Mouse (Mus musculus) megakaryocyte, embryonic 14.5 days (primary cell): ENCODE data around the gene Pmm1. TPM values are rescaled to one million over a fixed set of nuclear protein-coding genes. Genes with fewer than 3 reads are reported as not detected.

ENCODE experiments used
- H3K27me3 ChIP-seq: replicated peaks from 2 replicates; pipeline ENCODE3; 2012; ENCODE audit warnings: inconsistent platforms
- H3K36me3 ChIP-seq: replicated peaks from 2 replicates; pipeline ENCODE3; 2012; ENCODE audit warnings: low read length, inconsistent platforms, mixed read lengths
- H3K4me1 ChIP-seq: 2 replicates; pipeline ENCODE4 v1.6.1; 2012; ENCODE audit warnings: inconsistent platforms
- H3K4me3 ChIP-seq: replicated peaks from 2 replicates; pipeline ENCODE3; 2012; ENCODE audit warnings: moderate library complexity, mild to moderate bottlenecking, inconsistent platforms
- H3K9me3 ChIP-seq: 2 replicates; pipeline ENCODE4 v1.6.1; 2012; ENCODE audit warnings: inconsistent platforms
- FLI1 ChIP-seq: IDR thresholded peaks from 2 replicates; pipeline ENCODE4 v1.6.1; 2012; ENCODE audit warnings: low read length, inconsistent platforms, mixed read lengths
- GATA1 ChIP-seq: IDR thresholded peaks from 3 replicates; pipeline ENCODE4 v1.6.1; 2012; ENCODE audit warnings: mixed read lengths, low read length, inconsistent platforms, borderline replicate concordance
- polyA plus RNA-seq: library from polyadenylated mRNA; stranded (reverse); fragments of >175 nt; gene quantifications from 2 replicates; pipeline ENCODE4 v1.2.3, GENCODE M21; 2012; ENCODE audit warnings: low replicate concordance; ENCODE audit not compliant: insufficient read depth

Pmm1 gene
- polyA plus RNA-seq, 1 experiment: 42.9 TPM

DNA sequence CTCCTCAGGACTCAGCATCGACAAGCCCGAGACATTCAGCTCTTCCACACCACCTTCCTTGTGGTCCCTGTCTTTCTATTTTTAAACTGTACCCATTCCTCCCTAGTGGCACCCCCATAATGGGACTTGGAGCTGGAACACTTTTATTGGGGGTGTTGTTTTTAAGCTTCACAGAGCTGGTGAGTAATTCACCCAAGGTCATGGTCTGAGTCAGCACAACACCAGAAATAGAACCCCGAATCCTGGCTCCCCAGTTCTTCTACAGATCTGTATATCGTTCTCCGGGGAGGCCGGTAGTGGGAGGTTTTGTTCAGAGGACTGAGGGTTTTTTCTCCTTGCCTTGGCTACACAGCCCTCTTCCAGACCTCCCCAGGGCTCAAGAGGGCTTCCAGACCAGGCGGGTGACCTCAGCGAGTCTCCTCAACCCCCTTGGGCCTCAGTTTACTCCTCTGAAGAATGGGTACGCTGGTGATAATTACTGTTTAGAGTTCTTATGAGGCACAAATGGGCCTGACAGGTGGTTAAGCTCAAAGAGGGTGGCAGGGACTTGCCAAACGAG is 21.5 kb downstream of the Pmm1 start:
- no peaks in the 10 kb centered on the region for H3K9me3 ChIP-seq
- H3K36me3 ChIP-seq: no peaks in the 10 kb centered on the region
- peaks cover 24% of the 10 kb centered on the region for H3K27me3 ChIP-seq
- no peak for TF ChIP-seq GATA1
- TF ChIP-seq FLI1: no peak
- H3K4me3 ChIP-seq: no peak overlapping the region
- H3K4me1 ChIP-seq: peaks cover 61% of the 10 kb centered on the region

DNA sequence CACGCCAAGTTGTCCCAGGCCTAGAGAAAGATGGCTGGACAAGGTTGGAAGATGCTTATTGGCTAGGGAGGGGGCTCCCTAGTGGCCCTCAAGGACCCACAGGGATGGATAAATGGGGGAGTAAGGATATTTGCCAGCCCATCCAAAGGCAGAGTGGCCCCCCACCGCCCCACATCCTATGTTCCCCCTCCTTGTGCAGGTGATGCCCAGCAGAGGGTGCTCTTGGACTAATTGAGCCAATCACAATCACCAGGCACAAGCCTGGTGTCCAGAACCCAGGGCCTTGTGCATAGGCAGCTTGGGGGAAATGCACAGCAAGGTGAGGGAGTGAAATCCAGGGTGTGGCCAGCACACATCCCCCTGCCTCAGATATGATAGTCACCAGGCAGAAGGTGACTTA is 22.5 kb downstream of the Pmm1 start:
- Histone ChIP-seq H3K27me3 (peaks cover 20% of the 10 kb centered on the region), H3K4me3 (no peak overlapping the region), H3K4me1 (peaks cover 67% of the 10 kb centered on the region), H3K9me3 (no peaks in the 10 kb centered on the region), H3K36me3 (no peaks in the 10 kb centered on the region)
- TF ChIP-seq GATA1: no peak
- no peak for TF ChIP-seq FLI1

DNA sequence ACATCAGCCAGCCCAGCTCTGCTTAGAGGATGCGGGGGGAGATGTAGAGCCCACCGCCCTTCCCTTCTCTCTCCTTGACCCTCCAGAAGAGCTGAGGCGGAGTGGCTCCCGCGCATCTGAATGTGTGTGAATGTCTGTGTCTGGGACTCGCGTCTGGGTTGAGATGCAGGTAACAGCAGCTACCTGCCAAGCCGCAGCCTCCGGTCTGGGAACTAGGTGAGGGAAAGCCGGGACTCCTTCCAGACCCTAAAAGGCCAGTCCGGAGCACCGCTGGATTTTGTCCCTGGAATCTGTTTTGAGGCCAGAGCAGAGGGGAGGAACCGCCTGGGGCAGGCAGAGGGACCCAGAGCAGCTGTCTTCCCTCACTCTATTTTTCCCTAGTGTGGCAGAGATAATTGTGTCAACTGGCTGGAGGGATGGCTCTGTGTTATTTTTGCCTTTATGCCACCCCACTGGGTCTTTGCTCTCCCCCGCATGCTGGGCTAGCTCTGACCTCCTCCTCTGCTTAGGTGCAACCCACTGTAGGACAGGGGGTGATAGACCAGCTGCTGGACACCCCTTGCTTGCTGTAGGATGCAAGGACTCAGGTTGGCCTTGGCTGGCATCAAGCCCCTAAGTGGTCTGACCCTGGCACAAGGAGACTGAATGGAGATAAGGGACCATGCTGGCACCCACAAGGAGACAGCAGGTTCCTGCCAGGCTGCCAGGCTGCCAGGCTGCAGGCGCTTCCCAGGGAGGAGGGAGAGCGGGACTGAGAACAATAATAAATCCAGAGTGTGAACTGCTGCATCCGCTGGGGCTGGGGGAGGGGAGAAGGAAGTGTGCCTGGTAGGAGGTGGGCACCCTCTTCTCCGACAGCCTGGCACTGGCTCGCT is 23.4 kb downstream of the Pmm1 start:
- peak overlapping the region; percentile 35 for H3K4me3 ChIP-seq
- no peaks in the 10 kb centered on the region for H3K36me3 ChIP-seq
- H3K4me1 ChIP-seq: peaks cover 70% of the 10 kb centered on the region
- H3K27me3 ChIP-seq: peaks cover 18% of the 10 kb centered on the region
- no peaks in the 10 kb centered on the region for H3K9me3 ChIP-seq
- no peak for TF ChIP-seq FLI1
- TF ChIP-seq GATA1: no peak

DNA sequence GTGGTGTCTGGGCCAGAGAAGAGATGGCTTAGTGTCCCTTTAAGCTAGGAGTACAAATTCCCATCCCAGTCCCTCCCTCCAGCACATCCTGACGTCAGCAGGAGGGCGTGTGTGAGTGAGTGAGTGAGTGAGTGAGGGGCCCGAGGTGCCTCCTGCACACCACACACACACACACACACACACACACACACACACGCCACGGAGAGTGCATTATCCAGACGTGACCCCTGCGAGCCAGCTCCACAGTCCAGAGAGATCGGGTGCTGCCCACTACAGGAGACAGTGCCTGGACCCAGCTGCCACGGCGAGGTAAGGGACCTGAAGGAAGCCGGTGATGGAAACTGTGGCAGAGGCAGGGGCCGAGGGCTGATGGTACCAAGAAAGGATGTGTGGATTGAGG is 24.1 kb downstream of the Pmm1 start, which contains the start of gene Csdc2:
Gene Csdc2 (plus strand): TSS at position 81 of the 400 bp plus-strand sequence.
- peaks cover 68% of the 10 kb centered on the region for H3K4me1 ChIP-seq
- no peaks in the 10 kb centered on the region for H3K36me3 ChIP-seq
- H3K4me3 ChIP-seq: peak within 1 kb of the TSS; percentile 35
- H3K9me3 ChIP-seq: no peaks in the 10 kb centered on the region
- TF ChIP-seq GATA1: no peak
- peaks cover 18% of the 10 kb centered on the region for H3K27me3 ChIP-seq

DNA sequence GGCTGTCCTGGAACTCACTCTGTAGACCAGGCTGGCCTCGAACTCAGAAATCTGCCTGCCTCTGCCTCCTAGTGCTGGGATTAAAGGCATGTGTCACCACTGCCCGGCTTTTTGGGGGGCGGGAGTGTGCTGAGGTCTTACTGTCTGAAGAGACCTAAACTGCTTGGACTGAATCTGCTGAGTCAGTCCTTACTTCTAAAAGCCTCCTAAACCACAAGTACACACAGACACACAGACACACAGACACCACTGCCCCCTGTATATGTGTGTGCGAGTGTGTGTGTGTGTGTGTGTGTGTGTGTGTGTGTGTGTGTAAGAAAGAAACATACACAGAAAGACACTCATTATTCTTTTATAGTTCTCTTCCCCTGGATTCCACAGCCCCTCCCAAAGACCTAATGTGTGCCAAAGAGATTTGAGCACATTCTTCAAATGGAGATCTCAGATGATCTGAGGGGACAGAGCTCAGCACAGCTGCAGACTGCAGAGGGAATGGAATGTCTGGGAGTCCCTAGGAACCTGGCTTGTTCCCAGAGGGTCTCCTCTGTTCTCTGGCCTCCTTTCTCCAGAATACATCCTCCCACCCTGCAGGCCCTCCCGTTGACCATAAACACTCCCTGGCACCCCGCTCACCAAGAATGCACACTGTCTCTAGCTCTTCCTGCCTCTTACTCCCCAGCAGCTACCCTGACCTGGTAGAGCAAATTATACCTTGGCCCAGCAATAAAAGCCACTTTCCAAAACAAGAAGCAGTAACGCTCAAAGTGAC is 24.7 kb downstream of the Pmm1 start:
- TF ChIP-seq GATA1 (no peak), FLI1 (no peak)
- Histone ChIP-seq H3K27me3 (peaks cover 18% of the 10 kb centered on the region), H3K4me1 (peaks cover 68% of the 10 kb centered on the region), H3K36me3 (no peaks in the 10 kb centered on the region), H3K4me3 (no peak overlapping the region), H3K9me3 (no peaks in the 10 kb centered on the region)

DNA sequence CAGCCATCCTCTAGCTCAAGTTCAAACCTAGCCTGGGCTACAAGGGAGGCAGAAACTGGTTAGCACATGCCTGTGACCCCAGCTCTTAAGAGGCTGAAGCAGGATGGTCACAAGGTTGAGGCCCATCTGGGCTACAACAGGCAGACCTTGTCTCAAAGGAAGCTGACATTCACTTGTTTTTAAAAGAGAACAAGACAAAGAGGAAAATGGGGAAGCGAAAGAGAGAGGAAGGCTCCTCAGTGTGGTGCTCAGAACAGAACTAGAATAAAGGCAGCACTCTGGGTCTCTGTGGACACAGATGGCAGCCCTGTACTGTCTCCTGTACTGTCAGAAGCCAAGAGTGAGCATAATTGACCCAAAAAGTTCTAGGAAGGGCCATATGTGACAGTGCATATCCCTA is 26.7 kb downstream of the Pmm1 start:
- no peak for TF ChIP-seq GATA1
- TF ChIP-seq FLI1: no peak
- no peaks in the 10 kb centered on the region for H3K36me3 ChIP-seq
- H3K27me3 ChIP-seq: peaks cover 18% of the 10 kb centered on the region
- peaks cover 63% of the 10 kb centered on the region for H3K4me1 ChIP-seq
- H3K9me3 ChIP-seq: no peaks in the 10 kb centered on the region
- H3K4me3 ChIP-seq: no peak overlapping the region

DNA sequence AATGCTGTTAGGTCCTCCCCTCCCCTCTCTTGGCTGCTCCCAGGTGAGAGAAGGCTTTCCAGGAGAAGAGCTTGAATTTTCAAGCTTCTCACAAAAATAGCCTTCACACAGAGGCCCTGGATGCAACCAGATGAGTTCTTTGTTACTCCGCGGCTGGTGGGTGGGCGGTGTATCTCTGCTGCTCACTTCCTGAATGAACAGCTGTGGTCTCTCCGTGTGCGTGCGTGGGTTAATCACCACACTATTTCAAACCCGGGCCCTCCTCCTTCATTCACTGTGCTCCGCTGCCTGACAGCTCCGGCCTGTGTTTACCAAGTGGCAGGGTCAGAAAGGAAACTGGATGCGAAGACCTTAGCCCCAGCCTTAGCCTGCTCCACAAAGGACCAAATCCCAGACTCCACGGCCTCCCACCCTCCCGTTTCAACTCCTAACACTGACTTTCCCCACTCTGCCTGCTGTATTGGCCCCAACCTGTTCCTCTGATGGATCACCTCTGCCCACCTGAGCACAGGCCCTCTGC is 27.7 kb downstream of the Pmm1 start:
- no peak for TF ChIP-seq GATA1
- no peak for TF ChIP-seq FLI1
- peak overlapping the region; percentile 53 for H3K4me3 ChIP-seq
- peaks cover 18% of the 10 kb centered on the region for H3K27me3 ChIP-seq
- no peaks in the 10 kb centered on the region for H3K9me3 ChIP-seq
- peaks cover 63% of the 10 kb centered on the region for H3K4me1 ChIP-seq
- H3K36me3 ChIP-seq: no peaks in the 10 kb centered on the region

DNA sequence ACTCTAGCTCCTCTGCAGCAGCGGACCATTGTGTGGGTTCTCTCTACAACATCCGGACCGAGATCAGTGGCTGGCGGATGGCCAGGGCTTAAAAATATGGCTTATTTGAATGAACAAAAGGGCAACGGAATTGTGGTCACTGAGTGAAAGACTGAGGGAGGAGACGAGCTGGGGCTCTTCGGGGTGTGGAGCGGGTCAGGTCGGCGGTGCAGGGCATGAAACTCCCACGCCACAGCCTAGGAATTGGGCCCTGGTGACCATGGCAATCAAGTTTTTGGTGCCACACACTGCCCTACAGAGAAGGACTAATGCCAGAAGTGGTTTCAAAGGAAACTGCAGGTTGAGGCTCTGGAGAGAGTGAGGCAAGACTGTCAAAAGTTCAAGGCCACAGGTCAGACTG is 32.5 kb downstream of the Pmm1 start:
- no peaks in the 10 kb centered on the region for H3K9me3 ChIP-seq
- H3K4me3 ChIP-seq: peak overlapping the region; percentile 77
- peaks cover 15% of the 10 kb centered on the region for H3K36me3 ChIP-seq
- H3K4me1 ChIP-seq: peaks cover 69% of the 10 kb centered on the region
- peaks cover 2% of the 10 kb centered on the region for H3K27me3 ChIP-seq
- TF ChIP-seq GATA1: no peak
- no peak for TF ChIP-seq FLI1

DNA sequence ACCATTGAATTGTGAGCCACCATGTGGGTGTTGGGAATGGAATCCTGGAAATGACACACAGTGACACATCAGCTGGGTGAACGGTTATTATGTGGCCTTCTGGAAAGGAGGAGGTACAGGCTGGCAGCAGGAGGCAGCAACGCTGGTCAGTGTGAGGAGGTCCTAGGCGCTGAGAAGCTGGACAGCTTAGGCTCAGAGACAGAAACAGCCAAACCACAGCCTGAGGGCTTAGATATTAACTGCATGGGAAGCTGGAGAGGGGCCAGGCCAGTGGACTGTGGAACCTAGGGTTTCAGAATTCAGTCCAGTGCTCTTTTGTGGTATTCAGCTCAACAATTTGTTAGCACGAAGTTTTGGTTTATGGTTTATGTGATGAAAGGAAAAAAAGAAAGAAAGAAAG is 33.0 kb downstream of the Pmm1 start:
- peaks cover 67% of the 10 kb centered on the region for H3K4me1 ChIP-seq
- peaks cover 18% of the 10 kb centered on the region for H3K36me3 ChIP-seq
- no peaks in the 10 kb centered on the region for H3K27me3 ChIP-seq
- no peaks in the 10 kb centered on the region for H3K9me3 ChIP-seq
- peak overlapping the region; percentile 75 for H3K4me3 ChIP-seq
- TF ChIP-seq GATA1: no peak
- no peak for TF ChIP-seq FLI1
